13 mouse cellular contexts compared by ENCODE assay signal in the genomic region with DNA sequence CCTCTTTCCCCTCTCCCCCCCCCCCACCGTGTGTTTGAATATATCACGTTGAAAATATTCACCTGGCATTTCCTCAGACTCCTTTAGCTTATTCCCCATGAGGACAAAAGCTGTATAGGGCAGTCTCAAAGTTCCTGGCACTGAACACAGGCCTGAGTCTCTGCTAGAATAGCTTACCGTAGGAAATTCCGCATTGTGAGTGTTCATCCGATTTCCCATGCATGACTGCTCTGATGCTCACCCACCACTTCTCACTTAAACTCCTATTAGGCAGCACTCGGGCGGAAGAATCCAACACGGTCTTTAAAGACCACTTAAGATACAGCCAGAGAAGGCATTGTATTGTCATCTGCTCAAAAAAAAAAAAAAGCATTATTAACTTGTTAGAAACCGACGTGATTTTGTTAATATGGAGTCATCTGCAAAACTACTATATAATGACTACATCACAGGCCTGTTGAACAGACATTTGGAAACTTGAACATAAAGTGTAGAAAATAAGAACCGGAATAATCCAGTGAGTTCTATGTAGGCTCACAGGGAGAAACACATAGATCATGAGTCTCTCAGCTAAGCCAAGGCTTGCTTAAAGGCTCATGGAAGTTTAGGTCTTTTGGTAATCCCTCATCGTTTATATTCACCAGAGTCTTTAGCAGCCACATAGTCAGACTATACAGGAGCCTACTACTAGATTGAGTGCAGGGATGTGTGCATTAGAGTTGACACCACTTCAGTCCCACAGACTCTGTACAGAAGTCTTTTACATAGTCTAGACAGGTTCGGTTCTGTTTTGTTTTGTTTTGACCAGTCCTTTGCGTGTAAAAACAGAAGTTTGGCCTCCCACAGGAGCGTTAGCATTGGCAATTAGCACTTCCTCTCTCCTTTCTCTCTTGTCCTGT. TPM values are rescaled to one million over a fixed set of nuclear protein-coding genes. Genes with fewer than 3 reads are reported as not detected.
DNase-seq lines count a peak whose midpoint lies in the region; ATAC-seq lines count a peak whose summit lies in the region.
"Had no signal": no experiment of that assay in that cellular context is flagged by ENCODE, and none has a peak within 500 bp of the region (broad histone marks: within the 10 kb centered on the region; RNA-seq: fewer than 3 reads in every experiment).

No protein-coding gene starts in this region.

- H3K4me1 ChIP-seq in kidney, embryonic 15.5 days, result no peaks in the 10 kb centered on the region
- H3K4me1 ChIP-seq in forebrain, embryonic 13.5 days, result peaks cover 35% of the 10 kb centered on the region
- H3K4me1 ChIP-seq in midbrain, embryonic 11.5 days (ENCODE audit: control insufficient read depth, insufficient read depth, low read length), result peaks cover 10% of the 10 kb centered on the region

- no peak overlapping the region for H3K4me3 ChIP-seq in kidney, embryonic 15.5 days (replicated peaks)
- no peak overlapping the region for H3K4me3 ChIP-seq in forebrain, embryonic 13.5 days
- no peak overlapping the region for H3K4me3 ChIP-seq in midbrain, embryonic 11.5 days (ENCODE audit: low read depth, low read length)
- H3K4me3 ChIP-seq: gastrocnemius, adult 2 months had no signal

- no peaks in the 10 kb centered on the region for H3K9me3 ChIP-seq in kidney, embryonic 15.5 days (replicated peaks)
- no peaks in the 10 kb centered on the region for H3K9me3 ChIP-seq in forebrain, embryonic 13.5 days (replicated peaks)
- no peaks in the 10 kb centered on the region for H3K9me3 ChIP-seq in midbrain, embryonic 11.5 days (ENCODE audit: control insufficient read depth, low read length)

- intact Hi-C loops in heart, postnatal 25 days (cut with DNase I), result no loop called here

- no peak overlapping the region for H3K9ac ChIP-seq in kidney, embryonic 15.5 days
- no peak overlapping the region for H3K9ac ChIP-seq in forebrain, embryonic 13.5 days
- H3K9ac ChIP-seq in midbrain, embryonic 11.5 days (ENCODE audit: low read length), result no peak overlapping the region

- no peak overlapping the region for H3K4me2 ChIP-seq in kidney, embryonic 15.5 days
- H3K4me2 ChIP-seq in forebrain, embryonic 13.5 days, result peak overlapping the region; percentile 12; the same call in 1 of the 2 replicates
- H3K4me2 ChIP-seq in midbrain, embryonic 11.5 days, result no peak overlapping the region

- no peak for DNase-seq in kidney, adult 9 months
- peak; percentile 91 for DNase-seq in midbrain, embryonic 11.5 days (ENCODE audit: low spot score, missing footprints)
- DNase-seq in retina, postnatal 1 day, result peak; percentile 98
- DNase-seq in heart, postnatal 25 days (ENCODE audit: low spot score), result no peak
- DNase-seq in heart, adult 8-10 months (ENCODE audit: low spot score), result no peak
- DNase-seq in testis, postnatal 10 days (ENCODE audit: low spot score), result no peak
- DNase-seq: gastrocnemius, adult 2 months; heart, postnatal 10 days had no signal

- no peaks in the 10 kb centered on the region for H3K36me3 ChIP-seq in kidney, embryonic 15.5 days
- no peaks in the 10 kb centered on the region for H3K36me3 ChIP-seq in forebrain, embryonic 13.5 days (ENCODE audit: poor library complexity, severe bottlenecking)
- H3K36me3 ChIP-seq in midbrain, embryonic 11.5 days (ENCODE audit: control insufficient read depth, insufficient read depth, low read length), result no peaks in the 10 kb centered on the region

- no peak overlapping the region for H3K27ac ChIP-seq in kidney, embryonic 15.5 days
- H3K27ac ChIP-seq in forebrain, embryonic 13.5 days, result peak overlapping the region; percentile 71
- no peak overlapping the region for H3K27ac ChIP-seq in midbrain, embryonic 11.5 days (ENCODE audit: low read depth, low read length)
- H3K27ac ChIP-seq: gastrocnemius, adult 2 months had no signal

- peak; percentile 70; the same call in 1 of the 2 replicates for ATAC-seq in kidney, embryonic 15.5 days (replicated peaks; ENCODE audit: low FRiP score)
- peak; percentile 93 for ATAC-seq in forebrain, embryonic 13.5 days
- ATAC-seq in midbrain, embryonic 11.5 days (ENCODE audit: low FRiP score), result peak; percentile 83

- H3K27me3 ChIP-seq in kidney, embryonic 15.5 days, result no peaks in the 10 kb centered on the region
- no peaks in the 10 kb centered on the region for H3K27me3 ChIP-seq in forebrain, embryonic 13.5 days
- no peaks in the 10 kb centered on the region for H3K27me3 ChIP-seq in midbrain, embryonic 11.5 days (ENCODE audit: control insufficient read depth, insufficient read depth, low read length)

- 68% methylated on average over 15 of the region's 15 CpGs for WGBS in kidney, embryonic 15.5 days
- 5% methylated on average over 15 of the region's 15 CpGs for WGBS in forebrain, embryonic 13.5 days
- 36% methylated on average over 15 of the region's 15 CpGs for WGBS in midbrain, embryonic 11.5 days

RNA-seq across cellular contexts. Expression of a gene that starts 4.2 kb away (rescaled TPM):
- polyA plus RNA-seq in kidney, embryonic 15.5 days (2015; fragmentation: Nextera tagmentation; extraction: Ambion mirVana), result not detected in 2 replicates
- polyA plus RNA-seq in forebrain, embryonic 13.5 days (2015; fragmentation: Nextera tagmentation; extraction: Ambion mirVana), result not detected in 2 replicates
- polyA plus RNA-seq in midbrain, embryonic 11.5 days (2014; fragmentation: Nextera tagmentation; extraction: Ambion mirVana), result not detected in 2 replicates
- not detected for total RNA-seq in heart, postnatal 25 days (2021)
- not detected for total RNA-seq in heart, adult 8-10 months (2022)
- total RNA-seq: gastrocnemius, adult 2 months; heart, postnatal 10 days had no signal
- polyA plus RNA-seq: C2C12; limb, embryonic 14.5 days; lung, embryonic 16.5 days had no signal

Comparison
In these comparisons a context has a peak if more than half of its experiments do, and no peak if none do; other contexts are left out.
1. DNase-seq: peak in midbrain, embryonic 11.5 days (single experiment) and retina, postnatal 1 day (single experiment); none in kidney, adult 9 months (single experiment), heart, postnatal 25 days (single experiment), heart, adult 8-10 months (single experiment) and testis, postnatal 10 days (single experiment).
2. Peak in every context shown above with its lines, with median percentiles within 50 percentile points of each other: ATAC-seq.